Mouse (Mus musculus) spleen, postnatal 0 days (tissue): ENCODE data around the gene Wbp1. TPM values are rescaled to one million over a fixed set of nuclear protein-coding genes. Genes with fewer than 3 reads are reported as not detected.

Experiments
- microRNA counts: library from miRNA; unstranded; fragments of <30 nt; microRNA quantifications from one replicate; lab custom pipeline; 2015
- polyA plus RNA-seq: library from polyadenylated mRNA; unstranded; fragments of >200 nt; fragmentation: Nextera tagmentation; extraction: Ambion mirVana; gene quantifications from 2 replicates; pipeline ENCODE4 v1.2.1, GENCODE M21; 2015

Wbp1 gene
- 36.8 and 44.2 TPM in 2 replicates for polyA plus RNA-seq

GRCm38 (mm10) chr6:83120930-83121862 is at the start of gene Wbp1:
Wbp1 (minus strand) TSS chr6:83121559.

GRCm38 (mm10) chr6:83165607-83166242 is 44.4 kb upstream of the Wbp1 start, which contains the start of gene Dctn1:
Dctn1 (plus strand) TSS chr6:83165920.

GRCm38 (mm10) chr6:83156259-83156684 is 34.9 kb upstream of the Wbp1 start, which contains the start of the genes Wdr54 and 1700003E16Rik:
Wdr54 (minus strand) TSS chr6:83156397.
1700003E16Rik (plus strand) TSS chr6:83156404.

GRCm38 (mm10) chr6:83134951-83135513 is 13.7 kb upstream of the Wbp1 start, which contains the start of gene Rtkn:
Rtkn (plus strand) TSS chr6:83135463.

GRCm38 (mm10) chr6:83125331-83125730 is 4.0 kb upstream of the Wbp1 start, which contains the start of gene Ino80b:
Ino80b (minus strand) TSS chr6:83125431.

GRCm38 (mm10) chr6:83115011-83115671 is 6.2 kb downstream of the Wbp1 start, which contains the start of gene Mogs:
Mogs (plus strand) TSS chr6:83115496.

GRCm38 (mm10) chr6:83108762-83109668 is 12.3 kb downstream of the Wbp1 start, which contains the start of gene Mrpl53:
Mrpl53 (plus strand) TSS chr6:83109040.

GRCm38 (mm10) chr6:83101316-83101687 is 20.1 kb downstream of the Wbp1 start, which contains the start of the genes Ccdc142 and Gm42688:
Ccdc142 (plus strand) TSS chr6:83101601.
Gm42688 (plus strand) TSS chr6:83101617.

GRCm38 (mm10) chr6:83086121-83087035 is 35.0 kb downstream of the Wbp1 start, which contains the start of gene Lbx2:
Lbx2 (plus strand) TSS chr6:83086367.

GRCm38 (mm10) chr6:83077630-83078323 is 43.6 kb downstream of the Wbp1 start, which contains the start of gene Pcgf1:
Pcgf1 (plus strand) TSS chr6:83077869.

GRCm38 (mm10) chr6:83070247-83070310 is 51.3 kb downstream of the Wbp1 start, which contains the start of gene Tlx2:
Tlx2 (minus strand) TSS chr6:83070293.

MicroRNA genes within 50 kb of the gene (microRNA counts, 519-probe panel; counts per million panel counts)
- microRNA mmu-miR-3470a+mmu-miR-3470b (lab: Ali Mortazavi, UCI), result 88.3 counts per million

Other genes starting within 250 kb of the Wbp1 start
- 0.36 and 0.43 TPM in 2 replicates for gene Sema4f, start 181.8 kb downstream of the Wbp1 start, polyA plus RNA-seq
- gene M1ap, start 174.7 kb downstream of the Wbp1 start, polyA plus RNA-seq, result 15.5 and 16.1 TPM in 2 replicates
- 26.3 and 28.2 TPM in 2 replicates for gene Dok1, start 88.1 kb downstream of the Wbp1 start, polyA plus RNA-seq
- 1.8 and 3.1 TPM in 2 replicates for gene Loxl3, start 87.4 kb downstream of the Wbp1 start, polyA plus RNA-seq
- gene Aup1, start 67.0 kb downstream of the Wbp1 start, polyA plus RNA-seq, result 193 and 196 TPM in 2 replicates
- gene Htra2, start 66.3 kb downstream of the Wbp1 start, polyA plus RNA-seq, result 114 and 124 TPM in 2 replicates
- 0.59 and 0.73 TPM in 2 replicates for gene Dqx1, start 63.7 kb downstream of the Wbp1 start, polyA plus RNA-seq
- gene Tlx2, start 51.3 kb downstream of the Wbp1 start, polyA plus RNA-seq, result not detected in 2 replicates
- gene Pcgf1, start 43.7 kb downstream of the Wbp1 start, polyA plus RNA-seq, result 23.5 and 25.1 TPM in 2 replicates
- gene Lbx2, start 35.2 kb downstream of the Wbp1 start, polyA plus RNA-seq, result 0.51 and 1.0 TPM in 2 replicates
- 1.6 and 2.2 TPM in 2 replicates for gene Ccdc142, start 20.0 kb downstream of the Wbp1 start, polyA plus RNA-seq
- 1.4 and 2.5 TPM in 2 replicates for gene Gm42688, start 19.9 kb downstream of the Wbp1 start, polyA plus RNA-seq
- gene Mrpl53, start 12.5 kb downstream of the Wbp1 start, polyA plus RNA-seq, result 78.0 and 87.2 TPM in 2 replicates
- gene Mogs, start 6.1 kb downstream of the Wbp1 start, polyA plus RNA-seq, result 32.6 and 33.7 TPM in 2 replicates
- gene Ino80b, start 3.9 kb upstream of the Wbp1 start, polyA plus RNA-seq, result 8.7 and 10.1 TPM in 2 replicates
- gene Rtkn, start 13.9 kb upstream of the Wbp1 start, polyA plus RNA-seq, result 3.6 and 3.9 TPM in 2 replicates
- 0.40 and 0.43 TPM in 2 replicates for gene Wdr54, start 34.8 kb upstream of the Wbp1 start, polyA plus RNA-seq
- gene 1700003E16Rik, start 34.8 kb upstream of the Wbp1 start, polyA plus RNA-seq, result 0.10 and 0.11 TPM in 2 replicates
- gene Dctn1, start 44.4 kb upstream of the Wbp1 start, polyA plus RNA-seq, result 25.0 and 30.5 TPM in 2 replicates
- 0.07 and 0.11 TPM in 2 replicates for gene Slc4a5, start 98.3 kb upstream of the Wbp1 start, polyA plus RNA-seq
- 31.5 and 41.3 TPM in 2 replicates for gene Mthfd2, start 204.3 kb upstream of the Wbp1 start, polyA plus RNA-seq
- 38.3 and 41.6 TPM in 2 replicates for gene Mob1a, start 204.5 kb upstream of the Wbp1 start, polyA plus RNA-seq
- 298 and 364 TPM in 2 replicates for gene Bola3, start 227.6 kb upstream of the Wbp1 start, polyA plus RNA-seq